Mouse (Mus musculus): ENCODE results near the gene Caprin1. TPM values are rescaled to one million over a fixed set of nuclear protein-coding genes. Genes with fewer than 3 reads are reported as not detected.

Caprin1 gene
- 545 and 563 TPM in 2 replicates for total RNA-seq (2021)
- long read RNA-seq, full-length matches to known transcripts, result 240 of 344 reads
- long read RNA-seq, partial matches to known transcripts, result 86 of 344 reads
- long read RNA-seq, other reads (novel, unspliced or antisense), result 18 of 344 reads

DNA sequence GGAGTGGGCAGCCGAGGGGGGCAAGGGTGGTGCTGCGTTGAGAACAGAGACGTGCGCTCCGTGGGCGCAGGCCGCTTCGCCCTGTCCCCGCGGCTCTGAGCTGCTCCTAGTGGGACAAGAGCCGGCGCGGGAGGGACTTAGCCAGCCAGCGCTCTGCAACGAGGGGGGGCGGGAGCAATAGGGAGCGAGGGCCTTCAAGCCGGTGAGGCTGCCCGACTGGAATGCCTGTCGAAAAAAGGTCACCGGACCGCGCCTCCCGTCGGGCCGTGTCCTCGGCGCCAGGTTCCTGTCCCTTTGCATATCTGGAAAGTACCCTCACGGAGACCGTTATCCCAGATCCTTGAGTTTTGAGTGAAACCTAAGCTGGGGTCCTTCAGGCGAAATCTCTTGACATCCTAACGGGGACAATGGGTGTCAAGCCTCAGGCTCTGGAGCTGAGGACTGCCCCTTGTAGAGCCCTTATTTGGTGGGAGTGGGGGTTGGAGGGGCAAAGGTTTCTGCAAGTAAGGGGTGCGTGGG is at the start of gene Caprin1:
Gene Caprin1, minus strand, starts transcription at position 159 of the 519 bp plus-strand sequence.
- peak; percentile 91 for DNase-seq

DNA sequence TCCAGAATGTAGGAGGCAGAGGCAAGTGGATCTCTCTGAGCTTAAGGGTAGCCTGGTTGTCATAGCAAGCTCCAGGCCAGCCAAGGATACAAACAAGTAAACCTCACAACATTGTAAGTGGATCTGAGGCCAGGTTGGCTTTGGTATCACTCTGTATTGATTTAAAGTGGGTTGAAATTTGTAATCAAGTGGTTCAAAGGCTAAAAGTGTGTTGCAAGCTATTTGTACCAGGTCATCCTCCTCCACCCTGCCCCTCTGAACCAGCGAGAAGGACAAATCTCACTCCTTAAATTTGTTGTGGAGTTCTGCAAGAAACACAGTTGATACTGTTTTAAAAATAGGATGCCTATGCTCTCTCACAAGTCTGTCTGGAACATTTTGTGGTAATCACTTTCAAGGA is 49.4 kb upstream of the Caprin1 start:
- no peak for DNase-seq

DNA sequence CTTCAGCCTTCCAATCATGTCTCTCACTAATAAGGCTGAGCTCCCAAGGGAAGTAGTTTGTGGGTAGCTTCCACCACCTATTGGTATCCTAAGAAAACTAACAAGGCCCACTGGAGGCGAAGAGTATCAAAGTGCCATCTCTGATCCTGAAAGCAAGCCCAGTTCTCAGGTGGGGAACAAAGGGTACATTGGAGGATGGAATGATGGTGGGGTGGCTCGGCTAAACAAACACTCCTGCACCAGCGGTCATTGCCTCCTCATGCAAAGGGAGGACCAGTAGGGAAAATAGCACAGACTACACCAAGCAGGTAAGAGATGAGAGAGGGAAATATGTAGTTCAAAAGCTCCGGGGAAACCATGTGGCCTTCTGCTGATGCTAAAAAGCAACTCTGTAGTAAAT is 48.8 kb upstream of the Caprin1 start:
- no peak for DNase-seq

DNA sequence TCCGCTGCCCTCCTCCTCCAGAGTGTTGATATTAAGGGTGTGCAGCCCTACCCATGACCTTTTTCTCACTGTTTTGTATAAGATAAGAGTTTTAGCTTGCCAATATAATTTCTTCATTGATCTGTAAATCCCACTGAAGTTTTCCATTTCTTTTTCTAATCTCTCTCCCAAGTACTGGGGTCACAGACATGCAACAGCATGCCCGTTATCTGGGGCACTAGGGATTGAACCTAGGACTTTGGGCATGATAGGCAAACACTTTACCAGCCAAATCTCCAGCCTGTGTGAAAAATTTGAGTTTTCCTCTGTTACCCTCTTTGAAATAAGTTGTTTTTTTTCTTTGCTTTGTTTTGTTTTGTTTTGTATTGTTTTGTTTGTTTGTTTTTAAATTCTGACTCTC is 46.6 kb upstream of the Caprin1 start:
- DNase-seq, result no peak

DNA sequence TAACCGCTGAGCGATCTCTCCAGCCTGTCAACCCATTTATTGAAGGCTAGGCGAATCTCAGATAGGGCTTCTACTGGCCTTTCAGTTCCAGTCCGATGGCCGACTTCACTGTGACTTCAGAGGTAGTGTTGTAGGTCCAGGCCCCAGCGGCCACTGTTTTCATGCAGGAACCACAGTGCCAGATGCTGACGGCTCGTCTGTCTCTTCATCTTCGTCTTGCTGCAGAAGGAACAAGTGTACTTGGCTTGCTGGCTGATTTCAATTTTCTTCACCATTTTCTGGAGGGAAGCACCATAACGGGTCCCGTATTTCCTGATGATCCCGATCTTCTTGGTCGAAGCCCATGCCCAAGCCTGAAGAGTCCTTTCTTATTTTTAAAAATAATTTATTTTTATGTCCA is 45.9 kb upstream of the Caprin1 start:
- no peak for DNase-seq

DNA sequence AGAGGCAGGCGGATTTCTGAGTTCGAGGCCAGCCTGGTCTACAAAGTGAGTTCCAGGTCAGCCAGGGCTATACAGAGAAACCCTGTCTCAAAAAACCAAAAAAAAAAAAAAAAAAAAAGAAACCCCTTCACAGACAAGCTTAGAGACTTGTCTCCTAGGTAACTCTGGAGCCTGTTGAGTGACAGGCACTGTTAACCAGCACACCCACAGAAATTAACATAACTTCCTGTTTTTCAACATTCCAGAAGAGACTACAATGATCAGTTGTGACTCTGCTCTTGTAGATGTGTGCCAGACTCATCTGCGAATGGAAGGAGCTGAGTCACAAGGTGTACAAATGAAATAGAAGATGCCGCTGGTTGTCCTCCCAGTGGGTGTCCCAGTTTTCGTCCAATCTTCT is 44.9 kb upstream of the Caprin1 start:
- no peak for DNase-seq

DNA sequence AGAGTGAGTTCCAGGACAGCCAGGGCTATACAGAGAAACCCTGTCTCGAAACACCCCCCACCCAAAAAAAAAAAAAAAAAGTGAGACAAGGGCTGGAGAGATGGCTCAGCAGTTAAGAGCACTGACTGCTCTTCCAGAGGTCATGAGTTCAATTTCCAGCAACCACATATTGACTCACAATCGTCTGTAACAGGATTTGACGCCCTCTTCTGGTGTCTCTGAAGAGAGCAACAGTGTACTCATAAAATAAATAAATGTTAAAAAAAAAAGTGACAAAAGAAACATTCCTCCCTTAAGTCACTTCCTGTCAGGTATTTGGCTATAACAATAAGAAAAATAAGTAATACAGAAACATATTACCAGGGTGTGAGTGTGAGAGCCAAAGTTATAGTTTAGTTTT is 41.0 kb upstream of the Caprin1 start:
- DNase-seq, result no peak

DNA sequence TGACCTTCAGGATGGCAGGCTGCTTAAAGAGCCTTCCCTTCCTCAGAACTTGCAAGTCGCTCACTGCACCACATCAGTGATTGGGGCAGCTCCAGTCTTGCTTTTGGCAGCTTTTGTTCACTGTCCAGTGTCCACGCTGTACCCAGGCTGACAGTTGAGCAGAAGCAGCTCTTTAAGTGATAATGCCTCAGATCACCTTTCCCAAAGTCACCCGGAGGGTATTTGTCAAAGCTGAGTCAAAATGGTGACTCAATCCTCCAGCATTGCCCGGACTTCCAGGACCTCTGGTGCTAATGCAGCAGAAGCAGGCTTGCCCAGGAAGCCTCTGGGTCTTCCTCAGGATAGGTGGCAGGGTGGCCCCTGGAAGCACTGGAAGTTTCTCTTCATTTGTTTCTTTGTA is 39.7 kb upstream of the Caprin1 start:
- peak; percentile 32 for DNase-seq

DNA sequence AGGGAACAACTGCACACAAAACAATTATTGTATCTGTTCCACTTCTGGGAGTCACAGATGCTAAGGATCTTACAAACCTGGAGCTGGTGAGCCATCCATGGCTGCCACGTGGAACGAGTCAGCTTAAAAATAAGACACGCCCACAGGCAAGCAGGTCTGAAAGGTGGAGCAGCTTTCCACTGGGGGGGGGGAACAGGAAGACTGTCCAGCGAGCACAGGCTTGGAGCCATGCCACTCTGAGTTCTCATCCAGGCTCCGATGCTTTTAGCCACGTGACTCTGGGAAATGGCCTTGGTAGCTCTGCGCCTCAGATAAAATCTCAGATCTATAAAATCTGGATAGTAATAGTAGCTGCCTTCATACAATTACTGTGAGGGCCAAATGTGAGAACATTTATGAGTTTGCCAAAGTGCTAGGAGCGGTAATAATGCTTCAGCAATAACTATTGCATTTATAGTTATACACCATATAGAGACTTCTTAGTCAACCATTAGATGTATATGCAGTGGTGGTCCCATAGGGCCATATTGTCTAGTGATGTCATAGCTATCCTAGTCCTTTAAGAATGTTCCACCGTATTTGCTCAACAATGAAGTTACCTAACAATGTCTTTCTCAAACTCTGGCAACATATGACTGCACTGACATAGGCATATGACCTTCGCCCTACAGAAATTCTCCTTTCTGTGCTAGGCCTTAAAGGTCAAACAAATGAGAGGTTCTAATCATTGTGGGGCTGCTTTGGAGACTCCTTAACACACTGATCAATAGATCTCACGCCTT is 38.4 kb upstream of the Caprin1 start:
- DNase-seq, result peak; percentile 33

DNA sequence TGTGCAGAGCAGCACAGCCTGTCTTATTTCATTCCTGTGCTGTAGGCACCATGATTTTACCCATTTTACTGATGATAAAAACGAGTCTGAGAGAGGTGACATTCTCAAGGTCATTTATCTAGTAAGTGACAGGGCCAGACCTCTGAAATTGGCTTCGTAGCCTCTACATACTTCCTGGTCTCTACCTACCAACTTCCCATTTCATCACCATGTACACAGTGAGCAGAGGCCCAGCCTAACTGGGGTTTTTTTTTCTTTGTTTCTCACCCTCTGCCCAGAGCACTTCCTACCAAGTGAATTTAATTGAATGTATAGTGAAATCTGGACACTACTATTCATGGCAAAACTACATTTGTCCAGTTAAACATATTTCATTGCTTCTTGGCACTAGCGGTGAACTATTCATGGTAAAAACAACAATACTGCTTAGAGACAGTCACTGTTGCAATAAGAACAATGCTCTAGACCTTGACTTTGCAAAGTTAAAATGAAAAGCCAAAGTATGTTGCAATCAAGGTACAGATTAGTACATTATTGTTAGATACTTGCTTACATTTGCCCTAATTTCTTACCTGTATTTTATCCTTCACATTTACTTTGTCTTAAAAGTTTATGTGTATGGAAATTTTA is 36.5 kb upstream of the Caprin1 start:
- no peak for DNase-seq

DNA sequence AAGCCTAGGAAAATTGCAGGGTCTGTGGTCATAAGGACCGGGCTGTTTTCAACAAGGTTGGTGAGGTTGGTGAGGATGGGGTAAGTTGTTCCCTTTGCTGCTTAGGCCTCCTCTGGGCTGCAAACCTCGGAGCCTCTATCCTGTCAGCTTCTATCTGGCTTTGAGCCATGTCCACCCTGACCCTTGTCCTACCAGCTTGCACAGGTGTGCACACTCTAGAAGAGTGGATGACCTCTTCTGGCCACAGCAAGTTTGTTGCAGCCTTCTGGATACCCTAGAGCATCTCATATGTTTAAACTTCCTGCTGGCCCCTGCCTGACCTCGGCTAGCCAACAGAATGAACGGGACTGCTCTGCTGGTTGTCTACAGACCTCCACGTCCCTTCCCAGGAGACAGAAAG is 35.5 kb upstream of the Caprin1 start:
- no peak for DNase-seq

DNA sequence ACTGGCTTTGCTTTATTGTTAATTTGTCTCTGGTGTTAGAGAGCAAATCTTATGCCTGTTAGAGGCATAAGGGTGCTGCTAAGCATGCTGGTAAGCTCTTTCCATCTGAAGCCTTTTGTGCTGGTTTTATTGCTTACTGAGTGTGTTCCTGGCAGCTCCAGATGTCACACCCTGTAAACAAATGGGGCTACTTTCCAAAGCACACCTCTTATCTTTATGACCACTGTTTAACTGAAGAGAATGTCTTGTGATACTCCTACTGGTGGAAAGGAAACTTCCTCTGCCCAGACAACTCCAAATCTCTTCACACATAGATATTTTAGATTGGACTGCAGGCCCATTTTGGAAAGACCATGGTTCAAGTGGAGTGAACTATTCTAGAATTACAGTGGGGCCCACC is 31.5 kb upstream of the Caprin1 start:
- DNase-seq, result no peak

DNA sequence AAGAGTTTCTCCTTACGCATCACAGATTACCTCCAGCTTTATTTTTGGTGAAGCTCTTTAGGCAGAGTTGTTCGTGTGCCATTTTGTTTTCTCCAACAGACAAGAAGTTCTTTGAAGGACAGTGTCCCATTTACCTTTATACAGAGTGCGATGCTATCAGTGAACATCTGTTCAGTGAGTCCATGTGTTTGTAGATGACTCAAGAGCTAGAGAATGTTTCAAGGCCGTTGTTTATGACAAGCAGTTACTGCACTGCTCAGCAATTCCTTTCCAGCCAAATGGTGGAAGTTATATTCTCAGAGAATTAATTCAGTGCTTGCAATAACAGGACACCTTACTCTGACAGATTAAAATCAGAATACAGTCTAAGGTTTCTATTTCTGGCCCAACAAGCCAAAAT is 27.5 kb upstream of the Caprin1 start:
- no peak for DNase-seq

DNA sequence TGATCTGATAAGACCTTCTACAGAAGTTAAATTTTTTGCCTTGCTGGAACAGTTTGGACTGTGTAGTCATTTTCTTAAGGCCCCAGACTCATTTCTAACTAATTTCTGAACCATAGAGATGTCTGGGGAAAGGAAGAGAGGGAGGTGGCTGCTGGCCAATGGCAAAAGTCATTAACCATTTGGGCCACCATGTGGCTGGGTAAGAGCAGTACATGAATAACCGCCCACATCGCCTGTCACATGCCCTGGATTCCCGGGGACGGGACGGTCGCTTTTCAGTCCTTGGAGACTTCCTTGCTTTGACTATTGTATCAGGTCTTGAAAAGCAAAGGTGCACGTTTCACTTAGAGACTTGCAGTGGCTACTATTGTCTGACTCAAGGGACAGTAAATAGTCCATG is 25.1 kb upstream of the Caprin1 start:
- no peak for DNase-seq

DNA sequence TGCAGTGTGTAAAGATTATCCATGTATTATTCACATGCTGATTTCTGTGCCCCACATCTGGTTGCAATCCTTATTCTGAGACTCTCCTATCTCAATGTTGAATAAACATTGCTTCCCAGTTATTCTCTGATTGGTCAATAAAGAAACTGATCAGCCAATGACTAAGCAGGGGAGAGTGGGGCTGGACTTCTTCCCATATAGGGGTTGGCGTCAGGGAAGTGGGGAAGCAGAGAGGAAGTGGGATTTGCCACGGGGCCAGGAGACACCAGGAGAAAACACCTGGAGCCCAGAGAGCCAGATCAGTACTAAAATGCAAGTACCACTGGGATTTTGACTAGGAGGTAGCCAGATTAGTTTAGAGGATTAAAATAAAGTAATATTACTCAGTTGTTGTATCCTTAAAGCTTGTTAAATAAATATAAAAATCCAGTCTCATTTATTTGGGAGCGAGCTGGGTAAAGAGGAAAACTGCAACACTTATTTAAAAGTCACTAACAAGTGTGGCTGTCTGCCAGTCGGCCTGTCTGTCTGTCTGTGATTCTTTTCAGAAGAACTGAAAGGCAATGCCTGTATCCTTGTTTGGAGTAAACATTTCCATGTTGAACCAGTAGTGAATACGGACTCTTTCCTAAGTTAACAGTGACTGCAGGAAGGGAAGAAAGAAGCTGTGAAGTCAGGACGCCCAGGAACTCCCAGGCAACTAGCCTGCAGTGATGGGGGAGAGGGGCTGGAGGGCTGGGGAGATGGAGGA is 19.9 kb upstream of the Caprin1 start:
- DNase-seq, result no peak

DNA sequence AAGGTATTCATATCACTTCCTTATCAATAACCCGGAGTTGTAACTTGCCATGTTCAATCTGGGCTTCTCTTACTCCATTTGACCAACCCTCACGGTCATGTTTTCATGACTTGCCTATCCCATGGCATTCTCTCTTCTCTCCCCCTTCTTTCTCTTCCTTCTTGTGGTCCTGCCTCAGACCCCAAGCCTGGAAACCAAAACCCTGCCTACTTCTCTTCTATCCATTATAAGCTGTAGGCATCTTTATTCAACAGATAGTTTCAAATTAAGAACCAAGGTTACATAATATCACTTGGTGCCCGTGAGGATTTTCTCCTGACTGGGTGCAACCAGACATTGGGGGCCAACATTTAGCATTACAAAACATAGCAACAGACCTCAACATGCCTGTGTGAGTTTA is 18.5 kb upstream of the Caprin1 start:
- DNase-seq, result no peak

DNA sequence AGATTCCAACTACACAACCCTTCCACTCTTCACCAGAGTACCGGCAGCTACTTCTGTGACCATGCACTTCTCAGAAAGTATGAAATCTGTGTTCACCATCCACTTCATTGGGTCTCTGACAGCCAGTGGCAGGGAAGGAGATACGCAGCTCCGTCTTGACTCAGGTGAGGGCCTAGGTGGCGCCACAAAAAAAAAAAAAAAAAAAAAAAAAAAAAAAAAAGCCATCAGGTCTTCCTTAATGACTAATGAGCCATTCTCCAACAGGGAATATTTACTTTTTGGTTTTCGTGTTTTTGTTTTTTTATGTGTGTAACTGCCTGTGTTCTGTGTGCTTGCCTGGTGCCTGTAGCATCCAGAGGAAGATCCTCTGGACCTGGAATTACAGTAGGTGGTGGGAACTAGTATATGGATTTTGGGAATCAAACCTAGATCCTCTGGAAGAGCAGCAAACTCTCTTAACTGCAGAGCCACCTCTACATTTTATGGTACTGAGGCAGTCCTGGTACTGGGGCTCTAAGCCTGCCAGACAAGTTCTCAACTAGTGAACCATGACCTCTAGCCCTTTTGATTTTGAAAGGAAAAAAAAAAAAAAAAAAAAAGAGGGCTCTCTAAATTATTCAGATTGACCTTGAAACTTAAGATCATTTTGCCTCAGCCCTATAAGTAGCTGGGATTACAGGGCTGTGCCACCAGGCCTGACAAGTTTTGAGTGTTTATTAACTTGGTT is 14.2 kb upstream of the Caprin1 start:
- DNase-seq, result no peak

DNA sequence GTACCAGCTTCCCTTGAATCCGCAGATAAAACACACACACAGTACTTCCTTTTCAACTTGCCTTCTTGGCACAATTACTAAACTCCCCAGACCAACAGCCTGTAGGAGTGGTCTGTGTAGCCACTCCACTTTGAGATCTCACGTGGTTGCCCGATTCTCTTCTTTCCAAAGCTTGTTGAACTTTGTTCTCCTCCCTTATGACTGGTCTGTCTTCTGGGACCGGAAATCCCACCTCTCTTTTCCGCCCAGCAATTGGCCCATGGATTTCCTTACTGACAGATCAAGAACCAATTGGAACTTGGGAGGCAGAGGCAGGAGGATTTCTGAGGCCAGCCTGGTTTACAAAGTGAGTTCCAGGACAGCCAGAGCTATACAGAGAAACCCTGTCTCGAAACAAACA is 13.0 kb upstream of the Caprin1 start:
- no peak for DNase-seq

DNA sequence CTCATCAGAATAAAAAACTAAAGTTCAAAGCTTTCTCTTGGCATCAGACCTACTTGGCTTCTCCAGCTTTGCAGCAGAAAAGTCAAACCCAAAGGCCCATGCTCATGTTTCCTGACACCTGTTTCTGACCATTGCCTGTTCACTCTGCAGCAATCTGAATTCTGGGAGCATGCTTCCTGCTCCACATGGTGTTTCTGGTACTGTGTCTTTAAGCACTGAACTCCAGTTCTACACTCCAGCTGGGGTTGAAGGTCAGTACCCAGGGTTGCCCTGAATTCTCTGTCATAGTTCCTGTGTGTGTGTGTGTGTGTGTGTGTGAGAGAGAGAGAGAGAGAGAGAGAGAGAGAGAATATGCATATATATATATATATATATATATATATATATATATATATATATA is 11.0 kb upstream of the Caprin1 start:
- DNase-seq, result no peak

DNA sequence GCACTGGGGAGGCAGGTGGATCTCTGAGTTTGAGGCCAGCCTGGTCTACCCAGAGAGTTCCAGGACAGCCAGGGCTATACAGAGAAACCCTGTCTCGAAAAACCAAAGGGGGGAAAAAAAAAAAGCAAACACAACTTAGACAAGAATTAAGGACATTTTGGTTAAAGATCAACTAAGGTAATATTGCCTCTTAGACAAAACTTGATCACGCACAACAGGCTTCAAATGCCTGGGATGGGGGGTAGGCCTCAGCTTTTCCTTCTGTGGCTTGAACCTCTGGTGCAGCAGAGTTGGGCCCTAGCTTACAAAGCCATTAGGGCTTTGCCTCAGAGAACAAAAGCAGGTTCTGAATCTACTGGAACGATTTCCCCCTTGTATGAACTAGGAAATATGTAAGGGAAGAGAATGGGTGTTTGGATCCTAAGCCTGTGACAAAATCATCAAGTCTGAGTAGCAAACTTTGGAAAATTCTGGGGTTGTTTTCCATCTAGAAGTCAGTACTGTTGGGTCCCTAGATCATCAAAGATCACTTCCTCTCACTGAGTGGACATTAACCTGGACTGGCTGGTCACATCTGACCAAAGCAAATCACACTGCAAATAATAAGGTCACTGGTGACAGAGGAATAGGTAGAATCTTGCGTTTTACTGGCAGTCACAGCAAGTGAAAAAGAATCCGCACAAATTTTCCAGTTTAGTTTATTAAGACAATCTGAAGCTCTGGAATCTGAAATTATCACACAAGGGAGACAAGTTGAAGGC is 6.5 kb upstream of the Caprin1 start:
- DNase-seq, result no peak

DNA sequence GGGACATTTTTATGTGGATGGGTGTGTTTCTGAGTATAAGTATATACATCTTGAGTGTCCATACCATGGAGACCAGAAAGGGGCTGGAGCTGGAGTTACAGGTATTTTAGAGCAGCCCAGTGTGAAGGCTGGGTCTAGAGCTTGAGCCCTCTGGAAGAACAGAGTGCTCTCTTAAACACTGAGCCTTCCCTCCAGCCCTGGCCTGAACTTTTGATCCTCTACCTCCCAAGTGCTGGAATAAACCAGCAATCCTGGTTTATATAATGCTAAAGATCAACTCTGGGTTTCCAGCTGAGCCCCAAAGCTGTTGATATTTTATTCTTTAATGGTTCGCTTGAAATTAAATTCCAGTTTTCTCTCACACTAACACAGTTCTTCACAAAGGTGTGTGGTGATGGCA is 5.0 kb upstream of the Caprin1 start:
- no peak for DNase-seq
